Mouse (Mus musculus) spleen, adult 2 months (tissue): ENCODE results near the gene Dpf2. TPM values are rescaled to one million over a fixed set of nuclear protein-coding genes. Genes with fewer than 3 reads are reported as not detected.
A peak's percentile ranks its signal among the peaks of the same experiment; 100 is the strongest.

Experiments used
- DNase-seq, 2 experiments: peaks; one replicate each; pipeline versions ENCODE4 v3.0.0 to v3.0.0-alpha.2; 2012 to 2021; ENCODE audit warnings: low spot score in 2 of 2, low read depth in 1 of 2
- H3K27ac ChIP-seq: fragments of 200-500 bp; 2 replicates; pipeline ENCODE4 v1.5.1; 2012; ENCODE audit warnings: low read length, inconsistent platforms; ENCODE audit not compliant: insufficient read depth
- H3K27me3 ChIP-seq: fragments of 200-500 bp; 2 replicates; pipeline ENCODE4 v1.6.1; 2012; ENCODE audit warnings: mild to moderate bottlenecking, moderate library complexity, low read length, inconsistent platforms; ENCODE audit not compliant: control insufficient read depth, insufficient read depth
- H3K36me3 ChIP-seq: fragments of 200-500 bp; 2 replicates; pipeline ENCODE4 v1.6.1; 2012; ENCODE audit warnings: mild to moderate bottlenecking, low read length, inconsistent platforms; ENCODE audit not compliant: control insufficient read depth, insufficient read depth
- H3K4me1 ChIP-seq: fragments of 200-500 bp; 2 replicates; pipeline ENCODE4 v1.6.1; 2011; ENCODE audit warnings: inconsistent platforms; ENCODE audit not compliant: control insufficient read depth, insufficient read depth, insufficient read length
- H3K4me3 ChIP-seq: fragments of 200-500 bp; 2 replicates; pipeline ENCODE4 v1.5.1; 2011; ENCODE audit warnings: mild to moderate bottlenecking, inconsistent platforms; ENCODE audit not compliant: insufficient read depth, insufficient read length; ENCODE audit errors: extremely low read depth
- CTCF ChIP-seq: fragments of 200-500 bp; IDR thresholded peaks from 2 replicates; pipeline ENCODE4 v1.5.1; 2011; ENCODE audit warnings: mild to moderate bottlenecking, inconsistent platforms; ENCODE audit not compliant: insufficient read depth, insufficient read length, insufficient replicate concordance; ENCODE audit errors: extremely low read depth
- POLR2A ChIP-seq: fragments of 200-500 bp; IDR thresholded peaks from 2 replicates; pipeline ENCODE4 v1.6.1; 2011; ENCODE audit warnings: low read depth, low read length, inconsistent platforms
- WGBS: fragments of 180-500 bp; shearing (Covaris S2); methylation state at CpG from one replicate; pipeline ENCODE4 v1.1.7; 2018; 5-methylcytosine and 5-hydroxymethylcytosine counted together
- polyA plus RNA-seq: library from polyadenylated mRNA; depleted of rRNA; stranded (reverse); fragments of >200 nt; gene quantifications from 2 replicates; pipeline ENCODE4 v1.2.3, GENCODE M21; 2012; rRNA removed

The Dpf2 gene
- polyA plus RNA-seq, 1 experiment = 59.9 TPM

DNA sequence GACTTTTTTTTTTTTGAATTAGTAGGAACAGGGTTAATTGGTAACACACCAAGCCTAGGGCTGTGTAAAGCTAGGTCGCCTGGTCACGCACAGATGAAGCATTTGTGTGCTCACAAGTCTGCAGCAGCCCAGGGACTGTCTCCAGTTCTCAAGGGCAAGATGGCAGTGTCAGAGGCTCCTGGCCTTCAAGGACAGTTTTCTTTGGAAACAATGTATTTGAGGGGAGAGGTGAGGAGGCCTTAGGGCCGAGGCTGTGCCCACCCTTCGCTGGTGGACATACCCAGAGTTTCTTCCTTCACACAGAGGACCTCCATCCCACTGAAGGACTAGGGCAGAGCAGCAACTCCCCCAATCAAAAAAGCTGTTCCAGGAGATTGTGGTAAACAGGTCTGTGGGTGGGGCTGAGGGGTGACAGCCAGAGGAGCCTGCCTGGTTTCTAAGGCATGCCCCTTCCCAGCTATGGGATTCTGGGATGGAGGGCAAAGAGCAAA lies 65.5 kb downstream of the Dpf2 start:
- TF ChIP-seq POLR2A = no peak
- TF ChIP-seq CTCF = no peak
- H3K4me1 ChIP-seq = peaks cover 24% of the 10 kb centered on the region; the same call in 1 of the 2 replicates
- H3K27ac ChIP-seq = peak overlapping the region; percentile 99
- WGBS = 57% methylated on average over 4 of the region's 4 CpGs
- no peak for DNase-seq
- no peaks in the 10 kb centered on the region for H3K27me3 ChIP-seq
- H3K36me3 ChIP-seq = peaks cover 9% of the 10 kb centered on the region
- no peak overlapping the region for H3K4me3 ChIP-seq

GRCm38 (mm10) chr19:5846557-5847305 lies 66.1 kb downstream of the Dpf2 start:
- 15% methylated on average over 16 of the region's 16 CpGs for WGBS

More at GRCm38 (mm10) chr19:5846557-5847305, 66.1 kb downstream of the Dpf2 start:
- Histone ChIP-seq H3K4me1 (peaks cover 24% of the 10 kb centered on the region; the same call in 1 of the 2 replicates), H3K4me3 (peak overlapping the region; percentile 27; the same call in 1 of the 2 replicates), H3K27me3 (no peaks in the 10 kb centered on the region), H3K27ac (peak overlapping the region; percentile 99), H3K36me3 (peaks cover 4% of the 10 kb centered on the region; the same call in 1 of the 2 replicates)
- DNase-seq = peak; percentile 49 to 81
- TF ChIP-seq CTCF (no peak), POLR2A (peak; percentile 18)

Other genes with a start within 250 kb of the Dpf2 start
- 417 and 497 TPM in 2 replicates for gene Sipa1, start 249.3 kb downstream of the Dpf2 start, polyA plus RNA-seq
- 73.4 and 88.7 TPM in 2 replicates for gene Map3k11, start 224.3 kb downstream of the Dpf2 start, polyA plus RNA-seq
- gene Pcnx3, start 224.1 kb downstream of the Dpf2 start, polyA plus RNA-seq = 195 and 236 TPM in 2 replicates
- 0.19 and 0.39 TPM in 2 replicates for gene Kcnk7, start 208.6 kb downstream of the Dpf2 start, polyA plus RNA-seq
- 94.6 and 101 TPM in 2 replicates for gene Ehbp1l1, start 186.7 kb downstream of the Dpf2 start, polyA plus RNA-seq
- 124 and 173 TPM in 2 replicates for gene Fam89b, start 183.4 kb downstream of the Dpf2 start, polyA plus RNA-seq
- gene Ltbp3, start 172.1 kb downstream of the Dpf2 start, polyA plus RNA-seq = 22.5 and 25.8 TPM in 2 replicates
- 65.4 and 68.0 TPM in 2 replicates for gene Scyl1, start 141.6 kb downstream of the Dpf2 start, polyA plus RNA-seq
- gene Frmd8, start 37.7 kb downstream of the Dpf2 start, polyA plus RNA-seq = 42.3 and 43.9 TPM in 2 replicates
- gene Slc25a45, start 35.2 kb downstream of the Dpf2 start, polyA plus RNA-seq = 36.6 and 37.6 TPM in 2 replicates
- gene Tigd3, start 18.9 kb downstream of the Dpf2 start, polyA plus RNA-seq = 1.3 TPM in 2 replicates
- gene Cdc42ep2, start 11.8 kb upstream of the Dpf2 start, polyA plus RNA-seq = 8.1 and 8.2 TPM in 2 replicates
- 40.5 and 48.0 TPM in 2 replicates for gene Pola2, start 51.2 kb upstream of the Dpf2 start, polyA plus RNA-seq
- gene Slc22a20, start 73.1 kb upstream of the Dpf2 start, polyA plus RNA-seq = not detected in 2 replicates
- gene Capn1, start 102.9 kb upstream of the Dpf2 start, polyA plus RNA-seq = 50.8 and 53.0 TPM in 2 replicates
- gene Syvn1, start 133.6 kb upstream of the Dpf2 start, polyA plus RNA-seq = 108 and 124 TPM in 2 replicates
- gene Mrpl49, start 144.8 kb upstream of the Dpf2 start, polyA plus RNA-seq = 11.0 TPM in 2 replicates
- gene Fau, start 144.8 kb upstream of the Dpf2 start, polyA plus RNA-seq = 1,884 and 3,019 TPM in 2 replicates
- gene Znhit2, start 148.2 kb upstream of the Dpf2 start, polyA plus RNA-seq = 38.5 and 61.3 TPM in 2 replicates
- 14.0 and 23.4 TPM in 2 replicates for gene Tm7sf2, start 155.4 kb upstream of the Dpf2 start, polyA plus RNA-seq
- 72.9 and 85.0 TPM in 2 replicates for gene Vps51, start 164.2 kb upstream of the Dpf2 start, polyA plus RNA-seq
- gene Tmem262, start 167.0 kb upstream of the Dpf2 start, polyA plus RNA-seq = 0.34 TPM in 1 of 2 replicates, not detected in the other
- gene Gm28374, start 169.2 kb upstream of the Dpf2 start, polyA plus RNA-seq = 0.46 TPM in 1 of 2 replicates, not detected in the other
- gene Zfpl1, start 171.9 kb upstream of the Dpf2 start, polyA plus RNA-seq = 66.9 and 85.9 TPM in 2 replicates
- 3.6 and 4.4 TPM in 2 replicates for gene Cdca5, start 172.0 kb upstream of the Dpf2 start, polyA plus RNA-seq
- 0.19 TPM in 1 of 2 replicates, not detected in the other for gene AC131692.1, start 181.4 kb upstream of the Dpf2 start, polyA plus RNA-seq
- gene Naaladl1, start 192.8 kb upstream of the Dpf2 start, polyA plus RNA-seq = 0.49 and 0.60 TPM in 2 replicates
- 30.4 and 46.7 TPM in 2 replicates for gene Sac3d1, start 205.6 kb upstream of the Dpf2 start, polyA plus RNA-seq
- 42.7 and 50.9 TPM in 2 replicates for gene Snx15, start 215.3 kb upstream of the Dpf2 start, polyA plus RNA-seq
- gene Batf2, start 228.0 kb upstream of the Dpf2 start, polyA plus RNA-seq = 8.0 and 10.8 TPM in 2 replicates
- gene Arl2, start 228.5 kb upstream of the Dpf2 start, polyA plus RNA-seq = 51.8 and 64.8 TPM in 2 replicates